Mouse (Mus musculus): Measurements from ENCODE around the gene Sirt7.

GRCm38 (mm10) chr11:120628601-120629340 lies 3.7 kb upstream of the Sirt7 start:
- no peak for TF ChIP-seq POLR2A (IDR thresholded peaks at IDR 0.05; ENCODE audit: low read depth, low read length)
- no peak for TF ChIP-seq CTCF (IDR thresholded peaks at IDR 0.05; ENCODE audit: extremely low read depth, insufficient read depth, insufficient read length, insufficient replicate concordance)

Measured in spleen, adult 2 months (tissue).